Mouse (Mus musculus): ENCODE measurements around the gene Creb5.

DNA sequence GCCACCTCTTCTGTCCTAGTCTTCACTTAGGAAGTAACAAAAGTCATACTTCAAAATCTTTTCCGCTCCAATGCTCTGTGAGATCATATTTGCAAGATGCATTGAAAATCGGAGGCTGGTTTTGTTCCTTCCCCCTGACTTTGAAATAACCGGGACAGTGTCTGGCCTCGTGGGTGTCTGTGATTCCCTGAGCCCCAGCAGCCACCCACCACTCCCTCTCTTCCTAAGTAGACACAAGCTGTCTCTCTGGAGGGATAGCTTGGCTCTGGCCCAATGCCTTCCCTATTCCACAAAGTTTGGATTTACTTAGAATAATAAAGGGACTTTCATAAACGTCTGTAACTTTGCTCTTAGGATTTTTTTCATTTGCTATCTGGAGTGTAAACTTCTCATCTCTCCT is 273.9 kb downstream of the Creb5 start:
- TF ChIP-seq POLR2A (IDR thresholded peaks at IDR 0.05; ENCODE audit: borderline replicate concordance, extremely low read depth, low read depth, low read length): no peak
- TF ChIP-seq CTCF (IDR thresholded peaks at IDR 0.05; ENCODE audit: insufficient read depth, low read length): no peak

Data from lung, adult 2 months (tissue).